Mouse (Mus musculus): ENCODE results near the gene Tmem213. TPM values are rescaled to one million over a fixed set of nuclear protein-coding genes. Genes with fewer than 3 reads are reported as not detected.

The Tmem213 gene
- polyA plus RNA-seq, 1 experiment from 2014 or later = not detected

- no peak overlapping the region for H3K9ac ChIP-seq
- DNase-seq = no peak
- no peak overlapping the region for H3K4me3 ChIP-seq (replicated peaks)
- H3K9me3 ChIP-seq (replicated peaks) = no peaks in the 10 kb centered on the region
- H3K4me2 ChIP-seq = no peak overlapping the region
- no peak for ATAC-seq (ENCODE audit: low read depth)
- H3K4me1 ChIP-seq (replicated peaks) = no peaks in the 10 kb centered on the region; the same call in 1 of the 2 replicates
- no peaks in the 10 kb centered on the region for H3K27me3 ChIP-seq
- H3K36me3 ChIP-seq = no peaks in the 10 kb centered on the region
- H3K27ac ChIP-seq = no peak overlapping the region
- 60% methylated on average over 6 of the region's 6 CpGs for WGBS (ENCODE audit: insufficient replicate concordance)
These were observed 9.3 kb downstream of the Tmem213 start for GRCm38 (mm10) chr6:38118341-38118740.

DNA sequence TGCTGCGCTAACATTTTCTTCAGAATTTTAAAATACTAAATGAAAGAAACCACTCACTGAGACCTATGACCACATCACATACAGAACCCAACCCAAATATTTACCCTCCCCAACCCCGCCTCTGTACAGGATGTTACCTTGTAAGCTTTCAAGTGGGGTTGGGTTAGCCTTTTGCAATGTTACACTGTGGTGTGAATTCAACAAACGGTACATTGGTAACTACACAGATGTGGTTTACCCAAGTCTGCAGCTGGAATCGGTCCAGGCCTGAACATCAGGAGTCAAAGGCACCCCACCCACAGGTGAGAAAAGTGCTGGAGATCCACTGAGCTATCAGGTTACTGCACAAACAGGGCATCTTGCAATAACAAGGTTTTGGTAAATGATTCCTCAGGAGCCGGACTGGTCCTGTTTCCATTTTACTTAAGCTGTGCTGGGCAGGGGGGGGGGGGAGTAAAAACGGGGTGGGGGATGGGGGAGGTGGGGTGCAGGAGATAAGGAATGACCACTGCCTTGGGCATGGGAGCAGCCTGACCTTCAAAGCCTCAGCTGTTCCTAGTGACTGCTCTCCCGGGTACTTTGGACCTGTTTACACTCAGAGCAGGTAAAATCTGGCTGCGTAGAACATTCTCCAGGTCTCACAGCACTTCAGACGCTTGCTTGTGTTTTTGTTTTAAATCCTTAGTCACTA is 11.8 kb downstream of the Tmem213 start:
- DNase-seq = no peak
- Histone ChIP-seq H3K27me3 (no peaks in the 10 kb centered on the region), H3K4me3 (replicated peaks) (no peak overlapping the region), H3K4me2 (no peak overlapping the region), H3K36me3 (no peaks in the 10 kb centered on the region), H3K27ac (no peak overlapping the region; the same call in 1 of the 2 replicates), H3K4me1 (replicated peaks) (no peaks in the 10 kb centered on the region; the same call in 1 of the 2 replicates), H3K9me3 (replicated peaks) (no peaks in the 10 kb centered on the region), H3K9ac (no peak overlapping the region)
- 53% methylated on average over 9 of the region's 9 CpGs for WGBS (ENCODE audit: insufficient replicate concordance)
- peak; percentile 80 for ATAC-seq (ENCODE audit: low read depth)

DNA sequence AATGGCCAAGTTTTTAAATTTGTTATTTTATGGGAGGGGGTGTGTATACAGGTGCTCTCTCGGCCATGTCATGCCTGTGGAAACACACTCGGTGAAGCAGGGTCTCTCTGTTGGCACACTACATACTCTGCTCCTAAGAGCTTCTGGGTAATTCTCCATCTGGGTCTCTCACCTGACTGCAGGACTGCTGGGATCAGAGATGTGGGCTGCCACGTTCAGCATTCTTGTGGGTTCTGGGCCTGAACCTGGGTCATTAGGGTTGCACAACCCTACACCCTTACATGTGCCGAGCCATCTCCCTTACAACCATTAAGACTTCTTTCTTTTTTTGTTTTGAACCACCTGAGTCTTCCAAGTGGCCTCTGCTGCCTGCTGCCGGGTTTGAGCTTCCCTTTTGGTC is 12.8 kb downstream of the Tmem213 start:
- ATAC-seq (ENCODE audit: low read depth) (no peak), DNase-seq (no peak)
- H3K4me1 ChIP-seq (replicated peaks) = peaks cover 8% of the 10 kb centered on the region
- WGBS (ENCODE audit: insufficient replicate concordance) = 55% methylated on average over 5 of the region's 5 CpGs
- no peaks in the 10 kb centered on the region for H3K9me3 ChIP-seq (replicated peaks)
- no peak overlapping the region for H3K4me3 ChIP-seq (replicated peaks)
- no peak overlapping the region for H3K9ac ChIP-seq
- H3K27ac ChIP-seq = no peak overlapping the region
- no peaks in the 10 kb centered on the region for H3K36me3 ChIP-seq
- no peaks in the 10 kb centered on the region for H3K27me3 ChIP-seq
- H3K4me2 ChIP-seq = no peak overlapping the region

GRCm38 (mm10) chr6:38122791-38123190 is 13.7 kb downstream of the Tmem213 start:
- H3K9me3 ChIP-seq (replicated peaks) = no peaks in the 10 kb centered on the region
- peaks cover 12% of the 10 kb centered on the region for H3K4me1 ChIP-seq (replicated peaks)
- 63% methylated on average over 6 of the region's 6 CpGs for WGBS (ENCODE audit: insufficient replicate concordance)
- no peak for ATAC-seq (ENCODE audit: low read depth)
- no peaks in the 10 kb centered on the region for H3K36me3 ChIP-seq
- no peak overlapping the region for H3K27ac ChIP-seq
- H3K4me3 ChIP-seq (replicated peaks) = no peak overlapping the region
- no peak for DNase-seq
- H3K27me3 ChIP-seq = no peaks in the 10 kb centered on the region
- H3K9ac ChIP-seq = no peak overlapping the region
- H3K4me2 ChIP-seq = no peak overlapping the region

GRCm38 (mm10) chr6:38123471-38124206 is 14.6 kb downstream of the Tmem213 start:
- ATAC-seq (ENCODE audit: low read depth) = no peak

DNA sequence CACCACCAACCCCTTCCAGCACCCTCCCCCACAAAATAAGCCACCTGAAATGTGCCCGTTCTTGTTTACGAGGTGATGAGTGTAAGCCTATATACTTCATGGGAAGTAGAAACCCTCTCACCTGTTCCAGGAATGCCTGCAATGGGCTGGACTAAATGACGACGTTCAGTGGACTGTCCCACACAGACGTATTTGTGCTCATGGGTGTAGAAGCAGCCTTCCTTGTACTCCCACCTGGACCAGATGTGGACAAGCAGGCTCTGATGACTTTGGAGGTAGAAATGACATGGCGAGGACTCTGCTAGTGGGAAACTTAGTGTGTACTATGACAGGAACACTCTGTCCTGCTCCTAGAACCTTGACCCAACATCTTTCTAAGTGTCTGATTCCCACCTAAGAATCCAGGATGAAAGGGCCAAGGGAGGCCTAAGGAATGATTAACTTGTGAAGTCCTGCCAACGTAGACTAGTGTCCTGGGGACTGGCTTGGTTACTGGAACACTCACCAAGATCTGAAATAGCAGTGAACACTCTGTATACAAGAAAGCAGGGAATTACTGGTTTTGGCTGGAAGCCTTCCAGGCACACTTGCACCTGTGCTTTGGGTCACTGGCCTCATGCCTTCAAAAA is 15.3 kb downstream of the Tmem213 start, which contains the start of gene Atp6v0a4:
Gene Atp6v0a4, minus strand, starts transcription at position 380 of the 629 bp plus-strand sequence.
- no peak for DNase-seq
- 73% methylated on average over 7 of the region's 7 CpGs for WGBS (ENCODE audit: insufficient replicate concordance)
- H3K9ac ChIP-seq = no peak within 1 kb of the TSS
- no peak for ATAC-seq (ENCODE audit: low read depth)
- H3K4me3 ChIP-seq (replicated peaks) = no peak within 1 kb of the TSS
- no peaks in the 10 kb centered on the region for H3K27me3 ChIP-seq
- H3K4me2 ChIP-seq = no peak within 1 kb of the TSS
- H3K36me3 ChIP-seq = no peaks in the 10 kb centered on the region
- no peaks in the 10 kb centered on the region for H3K9me3 ChIP-seq (replicated peaks)
- no peak within 1 kb of the TSS for H3K27ac ChIP-seq
- peaks cover 12% of the 10 kb centered on the region for H3K4me1 ChIP-seq (replicated peaks)

More at GRCm38 (mm10) chr6:38123471-38124206, 14.6 kb downstream of the Tmem213 start:
- no peaks in the 10 kb centered on the region for H3K36me3 ChIP-seq
- no peaks in the 10 kb centered on the region for H3K9me3 ChIP-seq (replicated peaks)
- no peak for DNase-seq
- no peak overlapping the region for H3K9ac ChIP-seq
- no peaks in the 10 kb centered on the region for H3K27me3 ChIP-seq
- no peak overlapping the region for H3K4me3 ChIP-seq (replicated peaks)
- 70% methylated on average over 18 of the region's 18 CpGs for WGBS (ENCODE audit: insufficient replicate concordance)
- peaks cover 12% of the 10 kb centered on the region for H3K4me1 ChIP-seq (replicated peaks)
- no peak overlapping the region for H3K27ac ChIP-seq
- no peak overlapping the region for H3K4me2 ChIP-seq

DNA sequence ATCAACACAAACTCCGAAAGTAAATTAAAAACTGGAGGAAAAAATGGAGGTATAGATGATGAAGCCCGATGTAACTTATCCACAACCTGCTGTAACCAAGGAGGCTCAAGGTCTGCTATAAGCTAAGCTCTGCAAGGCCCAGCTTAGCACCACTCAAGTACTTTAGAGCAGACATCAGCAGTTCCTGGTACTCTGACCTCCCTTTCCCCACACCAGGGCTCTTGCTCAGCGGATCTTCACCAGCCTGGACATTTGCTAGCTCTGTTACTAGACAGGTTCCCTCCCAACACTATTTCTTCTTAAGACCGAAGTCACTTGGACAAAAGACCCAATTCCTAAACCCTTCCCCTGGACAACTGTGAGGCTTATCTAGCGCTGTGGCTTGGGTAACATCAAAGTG is 15.8 kb downstream of the Tmem213 start:
- Histone ChIP-seq H3K9me3 (replicated peaks) (no peaks in the 10 kb centered on the region), H3K9ac (no peak overlapping the region), H3K4me2 (no peak overlapping the region), H3K36me3 (no peaks in the 10 kb centered on the region), H3K4me3 (replicated peaks) (no peak overlapping the region), H3K27me3 (no peaks in the 10 kb centered on the region), H3K27ac (no peak overlapping the region), H3K4me1 (replicated peaks) (peaks cover 12% of the 10 kb centered on the region)
- ATAC-seq (ENCODE audit: low read depth) (no peak), DNase-seq (no peak)
- 73% methylated on average over 5 of the region's 5 CpGs for WGBS (ENCODE audit: insufficient replicate concordance)

DNA sequence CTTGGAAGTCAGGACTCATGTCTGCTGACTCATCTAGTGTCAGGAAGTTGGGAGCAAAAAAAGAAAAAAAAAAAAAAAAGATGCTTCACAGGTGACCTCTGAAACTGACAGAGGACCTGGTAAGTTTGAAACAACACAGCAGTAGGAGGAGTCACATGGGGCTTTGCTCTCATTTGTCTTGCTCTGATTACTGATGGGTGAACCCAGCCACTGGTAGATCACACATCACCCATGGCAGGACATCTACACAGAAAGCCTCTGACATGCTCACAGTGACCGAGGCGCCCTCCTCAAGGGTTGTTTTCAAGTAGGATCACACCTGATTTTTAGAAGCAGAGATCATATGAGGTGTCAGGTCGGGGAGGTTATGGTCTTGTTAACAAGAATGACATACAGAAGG is 16.4 kb downstream of the Tmem213 start:
- Histone ChIP-seq H3K4me1 (replicated peaks) (peaks cover 12% of the 10 kb centered on the region), H3K36me3 (no peaks in the 10 kb centered on the region), H3K4me3 (replicated peaks) (no peak overlapping the region), H3K27ac (no peak overlapping the region), H3K4me2 (no peak overlapping the region), H3K27me3 (no peaks in the 10 kb centered on the region), H3K9ac (no peak overlapping the region), H3K9me3 (replicated peaks) (no peaks in the 10 kb centered on the region)
- ATAC-seq (ENCODE audit: low read depth) (no peak), DNase-seq (no peak)
- 62% methylated on average over 3 of the region's 3 CpGs for WGBS (ENCODE audit: insufficient replicate concordance)

DNA sequence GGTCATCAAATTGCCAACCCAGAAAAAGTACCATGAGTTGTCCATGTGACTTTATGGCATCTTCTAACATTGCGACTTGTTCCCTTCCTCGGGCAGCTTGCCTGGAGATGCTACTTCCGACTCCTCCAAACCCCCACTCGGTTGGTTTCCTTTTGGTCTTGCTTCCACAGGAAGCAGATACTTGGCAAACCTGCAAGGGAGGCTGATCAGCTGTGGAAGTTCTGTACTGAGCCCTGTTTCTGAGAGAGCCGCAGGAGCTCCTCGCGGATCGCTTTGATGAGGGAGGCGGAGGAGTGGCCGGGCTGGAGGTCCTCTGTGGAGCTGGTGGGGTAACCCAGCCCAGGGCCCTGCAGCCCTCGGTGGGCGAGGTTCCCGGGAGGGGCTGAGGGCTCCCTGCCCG is 19.1 kb downstream of the Tmem213 start:
- WGBS (ENCODE audit: insufficient replicate concordance) = 78% methylated on average over 14 of the region's 14 CpGs

DNA sequence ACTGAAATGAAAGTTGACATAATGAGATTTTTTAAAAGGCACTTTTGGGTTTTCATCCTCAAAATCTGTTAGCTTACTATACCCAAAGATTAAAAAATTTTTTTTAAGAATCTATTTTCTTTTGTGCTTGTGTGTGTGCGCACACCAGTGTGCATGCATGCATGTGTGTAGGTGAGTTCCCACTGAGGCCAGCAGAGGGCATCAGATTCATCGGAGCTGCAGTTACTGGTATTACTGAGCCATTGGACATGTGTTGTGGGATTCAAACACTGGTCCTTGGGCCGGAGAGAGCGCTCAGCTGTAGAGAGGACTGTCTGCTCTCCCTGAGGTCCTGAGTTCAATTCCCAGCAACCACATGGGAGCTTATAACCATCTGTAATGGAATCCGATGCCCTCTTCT is 20.8 kb downstream of the Tmem213 start:
- H3K4me2 ChIP-seq = no peak overlapping the region

More for the DNA sequence above, 19.1 kb downstream of the Tmem213 start:
- Histone ChIP-seq H3K9ac (no peak overlapping the region), H3K27ac (no peak overlapping the region), H3K4me1 (replicated peaks) (peaks cover 12% of the 10 kb centered on the region), H3K9me3 (replicated peaks) (no peaks in the 10 kb centered on the region), H3K36me3 (no peaks in the 10 kb centered on the region), H3K4me2 (no peak overlapping the region), H3K27me3 (no peaks in the 10 kb centered on the region), H3K4me3 (replicated peaks) (no peak overlapping the region)
- ATAC-seq (ENCODE audit: low read depth) (no peak), DNase-seq (no peak)

DNA sequence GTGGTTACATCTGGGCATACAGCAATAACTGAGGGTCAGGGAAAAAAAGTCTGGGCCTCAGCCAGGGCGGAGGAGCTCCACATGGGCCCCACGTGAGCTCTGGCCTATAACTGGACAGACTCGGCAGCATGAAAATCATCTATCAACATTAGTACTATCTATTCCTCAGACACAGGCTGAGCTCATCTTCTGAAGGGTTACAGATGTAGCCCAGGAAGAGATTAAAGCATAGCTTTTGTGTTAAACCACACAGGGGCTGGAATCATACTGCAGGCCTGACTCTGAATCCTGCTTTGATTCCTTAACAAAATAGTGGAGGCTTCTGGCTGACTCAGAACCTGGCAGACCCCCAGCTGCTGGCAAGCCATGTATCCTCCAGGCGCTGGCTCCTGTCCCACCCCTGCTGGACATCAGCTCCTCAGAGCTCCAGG is 22.8 kb downstream of the Tmem213 start:
- DNase-seq (no peak), ATAC-seq (ENCODE audit: low read depth) (no peak)
- H3K9ac ChIP-seq = no peak overlapping the region
- no peak overlapping the region for H3K4me2 ChIP-seq
- no peak overlapping the region for H3K27ac ChIP-seq
- H3K9me3 ChIP-seq (replicated peaks) = no peaks in the 10 kb centered on the region
- no peaks in the 10 kb centered on the region for H3K36me3 ChIP-seq
- no peak overlapping the region for H3K4me3 ChIP-seq (replicated peaks)
- no peaks in the 10 kb centered on the region for H3K27me3 ChIP-seq
- 66% methylated on average over 4 of the region's 4 CpGs for WGBS (ENCODE audit: insufficient replicate concordance)
- H3K4me1 ChIP-seq (replicated peaks) = peaks cover 4% of the 10 kb centered on the region; the same call in 1 of the 2 replicates

More for the DNA sequence above, 20.8 kb downstream of the Tmem213 start:
- ATAC-seq (ENCODE audit: low read depth) = no peak
- no peak for DNase-seq
- H3K9ac ChIP-seq = no peak overlapping the region
- no peak overlapping the region for H3K27ac ChIP-seq
- H3K27me3 ChIP-seq = no peaks in the 10 kb centered on the region
- H3K9me3 ChIP-seq (replicated peaks) = no peaks in the 10 kb centered on the region
- no peak overlapping the region for H3K4me3 ChIP-seq (replicated peaks)
- 83% methylated on average over 5 of the region's 5 CpGs for WGBS (ENCODE audit: insufficient replicate concordance)
- H3K36me3 ChIP-seq = no peaks in the 10 kb centered on the region
- peaks cover 12% of the 10 kb centered on the region; the same call in 1 of the 2 replicates for H3K4me1 ChIP-seq (replicated peaks)
